Mouse (Mus musculus): Measurements from ENCODE around the gene Fam172a. TPM values are rescaled to one million over a fixed set of nuclear protein-coding genes. Genes with fewer than 3 reads are reported as not detected.

Fam172a gene
- polyA plus RNA-seq, 1 experiment from 2014 or later, result 32.9 TPM

DNA sequence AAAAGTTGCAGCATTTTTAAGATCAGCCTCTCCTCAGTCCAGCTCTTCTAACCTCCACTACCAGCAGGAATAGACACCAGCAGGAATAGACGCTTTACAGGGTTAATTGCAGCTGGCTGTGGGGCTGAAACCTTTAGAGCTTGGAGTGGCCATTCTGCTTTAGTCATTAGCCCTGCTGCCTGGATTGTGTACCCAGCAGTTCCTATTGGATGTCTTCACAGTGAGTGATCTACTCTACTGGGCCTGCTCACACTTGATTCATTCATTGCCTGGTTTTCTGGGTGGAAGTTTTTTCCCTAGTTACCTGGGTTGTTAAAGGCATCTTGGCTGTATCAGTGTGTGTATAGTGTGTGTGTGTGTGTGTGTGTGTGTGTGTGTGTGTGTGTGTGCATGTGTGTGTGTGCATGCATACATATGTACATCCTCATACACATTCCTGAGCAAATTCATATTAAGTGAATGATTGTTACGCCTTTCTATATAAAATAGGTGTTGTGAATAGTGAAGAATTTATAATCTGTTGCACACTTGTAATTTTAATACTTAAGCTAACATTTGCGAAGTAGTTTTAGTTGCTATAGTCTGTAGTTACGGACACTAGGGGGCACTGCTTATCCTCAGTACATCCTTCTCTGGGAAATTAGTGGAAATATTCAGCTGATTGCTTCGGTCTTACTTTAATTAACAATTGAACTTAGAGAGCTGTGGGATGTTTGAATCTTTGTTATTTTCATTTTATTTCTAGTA is 280.4 kb downstream of the Fam172a start:
- no peak overlapping the region for H3K4me3 ChIP-seq
- no peaks in the 10 kb centered on the region for H3K27me3 ChIP-seq (ENCODE audit: low read depth, poor library complexity, severe bottlenecking)
- H3K9me3 ChIP-seq (replicated peaks), result no peaks in the 10 kb centered on the region
- H3K27ac ChIP-seq (replicated peaks), result peak overlapping the region; percentile 50
- H3K4me1 ChIP-seq, result peaks cover 24% of the 10 kb centered on the region
- WGBS, result 32% methylated on average over 5 of the region's 5 CpGs
- no peaks in the 10 kb centered on the region for H3K36me3 ChIP-seq
- DNase-seq (ENCODE audit: low spot score), result no peak

- Histone ChIP-seq H3K27me3 (ENCODE audit: low read depth, poor library complexity, severe bottlenecking) (no peaks in the 10 kb centered on the region), H3K27ac (replicated peaks) (0 out of 2 replicates have a peak overlapping the region, but pooled peaks have one; percentile 28), H3K4me1 (peaks cover 22% of the 10 kb centered on the region), H3K9me3 (replicated peaks) (no peaks in the 10 kb centered on the region), H3K36me3 (no peaks in the 10 kb centered on the region), H3K4me3 (no peak overlapping the region)
- no peak for DNase-seq (ENCODE audit: low spot score)
- 75% methylated on average over 2 of the region's 2 CpGs for WGBS
These were observed 281.0 kb downstream of the Fam172a start for GRCm38 (mm10) chr13:77982852-77983202.

GRCm38 (mm10) chr13:77991189-77991886 is 289.5 kb downstream of the Fam172a start:
- Histone ChIP-seq H3K9me3 (replicated peaks) (no peaks in the 10 kb centered on the region), H3K27me3 (ENCODE audit: low read depth, poor library complexity, severe bottlenecking) (no peaks in the 10 kb centered on the region), H3K27ac (replicated peaks) (peak overlapping the region; percentile 64), H3K4me1 (peaks cover 8% of the 10 kb centered on the region), H3K36me3 (no peaks in the 10 kb centered on the region), H3K4me3 (no peak overlapping the region)
- no peak for DNase-seq (ENCODE audit: low spot score)
- WGBS, result 73% methylated on average over 5 of the region's 5 CpGs

- H3K27ac ChIP-seq (replicated peaks), result peak overlapping the region; percentile 61; the same call in 1 of the 2 replicates
These were observed 302.8 kb downstream of the Fam172a start for GRCm38 (mm10) chr13:78004649-78005048.

DNA sequence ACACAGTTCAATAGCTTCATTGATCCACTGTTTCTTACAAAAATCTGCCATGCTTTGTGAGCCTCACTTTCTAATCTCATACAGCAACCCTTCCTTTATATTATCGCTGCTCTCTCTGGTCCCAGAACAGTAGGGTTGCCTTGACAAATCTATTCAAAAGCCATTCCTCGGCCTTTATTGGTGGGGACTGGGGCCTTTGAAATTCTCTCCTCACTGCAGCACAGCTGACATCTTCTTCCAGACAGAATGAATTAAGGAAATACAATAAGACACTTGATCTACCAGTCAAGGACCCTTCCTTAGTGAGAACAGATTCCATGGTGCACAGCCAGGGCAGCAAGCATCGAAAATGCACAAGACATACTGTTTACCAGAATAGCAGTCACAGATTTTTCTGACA is 303.5 kb downstream of the Fam172a start:
- H3K4me1 ChIP-seq, result peaks cover 34% of the 10 kb centered on the region
- peak overlapping the region; percentile 61 for H3K27ac ChIP-seq (replicated peaks)
- H3K9me3 ChIP-seq (replicated peaks), result no peaks in the 10 kb centered on the region
- H3K27me3 ChIP-seq (ENCODE audit: low read depth, poor library complexity, severe bottlenecking), result no peaks in the 10 kb centered on the region
- DNase-seq (ENCODE audit: low spot score), result peak; percentile 51
- 0 out of 2 replicates have a peak, but pooled peaks cover 5% of the 10 kb centered on the region for H3K36me3 ChIP-seq
- 11% methylated on average over 3 of the region's 3 CpGs for WGBS
- H3K4me3 ChIP-seq, result no peak overlapping the region

More at GRCm38 (mm10) chr13:78004649-78005048, 302.8 kb downstream of the Fam172a start:
- no peaks in the 10 kb centered on the region for H3K27me3 ChIP-seq (ENCODE audit: low read depth, poor library complexity, severe bottlenecking)
- H3K4me3 ChIP-seq, result no peak overlapping the region
- 67% methylated on average over 4 of the region's 4 CpGs for WGBS
- H3K36me3 ChIP-seq, result 0 out of 2 replicates have a peak, but pooled peaks cover 2% of the 10 kb centered on the region
- no peaks in the 10 kb centered on the region for H3K9me3 ChIP-seq (replicated peaks)
- H3K4me1 ChIP-seq, result peaks cover 34% of the 10 kb centered on the region
- no peak for DNase-seq (ENCODE audit: low spot score)

GRCm38 (mm10) chr13:78010176-78010575 is 308.3 kb downstream of the Fam172a start:
- peaks cover 10% of the 10 kb centered on the region for H3K4me1 ChIP-seq
- 97% methylated on average over 1 of the region's 1 CpGs for WGBS
- DNase-seq (ENCODE audit: low spot score), result no peak
- 0 out of 2 replicates have a peak, but pooled peaks cover 5% of the 10 kb centered on the region for H3K36me3 ChIP-seq
- no peak overlapping the region for H3K27ac ChIP-seq (replicated peaks)
- no peaks in the 10 kb centered on the region for H3K9me3 ChIP-seq (replicated peaks)
- no peak overlapping the region for H3K4me3 ChIP-seq
- H3K27me3 ChIP-seq (ENCODE audit: low read depth, poor library complexity, severe bottlenecking), result no peaks in the 10 kb centered on the region

DNA sequence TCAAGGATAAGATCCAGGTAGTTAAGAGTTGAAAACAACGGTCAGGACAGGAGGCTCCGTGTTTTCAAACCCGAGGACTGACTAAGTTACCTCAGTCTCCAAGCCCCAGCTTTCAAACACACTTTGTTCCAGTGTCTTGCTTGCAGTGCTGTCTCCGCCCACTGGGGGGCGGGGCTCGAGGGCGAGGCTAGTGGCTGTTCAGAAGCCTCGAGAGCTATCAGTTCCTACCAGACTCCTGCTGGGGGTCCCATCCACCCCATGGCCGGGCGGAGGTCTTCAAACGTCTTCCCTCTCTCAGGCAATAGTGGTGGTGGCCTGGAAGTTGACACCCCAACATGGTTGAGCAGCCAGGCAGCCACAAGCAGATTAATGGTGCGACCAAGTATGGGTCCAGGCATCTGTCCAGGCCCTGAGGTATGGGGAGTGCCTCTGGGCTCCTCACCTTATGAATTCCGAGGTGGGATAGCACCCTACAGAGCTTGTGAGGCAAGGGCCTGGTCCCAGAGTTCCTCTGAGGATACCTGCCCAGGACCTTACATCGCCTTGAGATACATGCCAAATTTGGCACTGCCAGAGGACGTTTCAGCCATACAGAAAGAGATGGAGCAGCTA is 323.0 kb downstream of the Fam172a start, which contains the start of gene Pou5f2:
Gene Pou5f2 (plus strand): TSS at position 220 of the 612 bp plus-strand sequence.
- Histone ChIP-seq H3K27ac (replicated peaks) (no peak within 1 kb of the TSS; the same call in 1 of the 2 replicates), H3K27me3 (ENCODE audit: low read depth, poor library complexity, severe bottlenecking) (no peaks in the 10 kb centered on the region), H3K36me3 (0 out of 2 replicates have a peak, but pooled peaks cover 6% of the 10 kb centered on the region), H3K4me3 (no peak within 1 kb of the TSS), H3K4me1 (peaks cover 3% of the 10 kb centered on the region; the same call in 1 of the 2 replicates), H3K9me3 (replicated peaks) (no peaks in the 10 kb centered on the region)
- WGBS, result 59% methylated on average over 15 of the region's 15 CpGs
- peak; percentile 38 for DNase-seq (ENCODE audit: low spot score)

GRCm38 (mm10) chr13:78032821-78033220 is 331.0 kb downstream of the Fam172a start:
- Histone ChIP-seq H3K9me3 (replicated peaks) (no peaks in the 10 kb centered on the region), H3K36me3 (no peaks in the 10 kb centered on the region), H3K27me3 (ENCODE audit: low read depth, poor library complexity, severe bottlenecking) (no peaks in the 10 kb centered on the region), H3K4me3 (no peak overlapping the region), H3K27ac (replicated peaks) (no peak overlapping the region), H3K4me1 (no peaks in the 10 kb centered on the region)
- DNase-seq (ENCODE audit: low spot score), result no peak
- WGBS, result 64% methylated on average over 1 of the region's 1 CpGs

DNA sequence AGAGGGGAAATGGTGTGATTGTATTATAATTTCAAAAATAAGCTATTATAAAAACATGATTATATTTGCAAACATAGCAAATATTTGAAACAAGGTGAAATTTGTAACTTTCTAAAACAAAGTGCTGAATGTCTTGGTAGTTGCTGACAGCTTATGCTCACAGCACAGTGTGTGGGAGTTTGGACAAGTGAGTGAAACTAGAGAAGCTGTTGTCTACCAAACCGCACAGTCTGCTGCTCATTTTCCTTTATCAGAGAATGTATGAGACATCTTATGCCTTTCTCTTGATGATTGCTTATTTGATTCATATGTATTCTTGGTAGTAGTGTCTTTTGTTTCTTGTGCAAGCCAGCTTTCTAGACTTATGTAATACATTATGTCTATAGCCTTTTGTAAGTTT is 335.4 kb downstream of the Fam172a start:
- Histone ChIP-seq H3K9me3 (replicated peaks) (no peaks in the 10 kb centered on the region), H3K4me1 (no peaks in the 10 kb centered on the region), H3K4me3 (no peak overlapping the region), H3K27ac (replicated peaks) (no peak overlapping the region), H3K27me3 (ENCODE audit: low read depth, poor library complexity, severe bottlenecking) (no peaks in the 10 kb centered on the region), H3K36me3 (no peaks in the 10 kb centered on the region)
- DNase-seq (ENCODE audit: low spot score), result no peak
- 90% methylated on average over 1 of the region's 1 CpGs for WGBS

GRCm38 (mm10) chr13:78043203-78043602 is 341.4 kb downstream of the Fam172a start:
- no peak overlapping the region for H3K27ac ChIP-seq (replicated peaks)
- no peaks in the 10 kb centered on the region for H3K27me3 ChIP-seq (ENCODE audit: low read depth, poor library complexity, severe bottlenecking)
- DNase-seq (ENCODE audit: low spot score), result no peak
- no peak overlapping the region for H3K4me3 ChIP-seq
- 69% methylated on average over 6 of the region's 6 CpGs for whole genome bisulfite sequencing
- H3K4me1 ChIP-seq, result peaks cover 4% of the 10 kb centered on the region
- no peaks in the 10 kb centered on the region for H3K36me3 ChIP-seq
- no peaks in the 10 kb centered on the region for H3K9me3 ChIP-seq (replicated peaks)

- WGBS, result 52% methylated on average over 5 of the region's 5 CpGs
- no peaks in the 10 kb centered on the region for H3K9me3 ChIP-seq (replicated peaks)
- no peak for DNase-seq (ENCODE audit: low spot score)
- H3K4me1 ChIP-seq, result peaks cover 4% of the 10 kb centered on the region
- H3K36me3 ChIP-seq, result no peaks in the 10 kb centered on the region
- H3K27me3 ChIP-seq (ENCODE audit: low read depth, poor library complexity, severe bottlenecking), result no peaks in the 10 kb centered on the region
- H3K4me3 ChIP-seq, result no peak overlapping the region
- H3K27ac ChIP-seq (replicated peaks), result no peak overlapping the region
These were observed 343.3 kb downstream of the Fam172a start for GRCm38 (mm10) chr13:78045116-78045515.

- 86% methylated on average over 4 of the region's 4 CpGs for WGBS
- DNase-seq (ENCODE audit: low spot score), result no peak
- Histone ChIP-seq H3K36me3 (no peaks in the 10 kb centered on the region), H3K4me1 (no peaks in the 10 kb centered on the region), H3K4me3 (no peak overlapping the region), H3K27me3 (ENCODE audit: low read depth, poor library complexity, severe bottlenecking) (no peaks in the 10 kb centered on the region), H3K27ac (replicated peaks) (no peak overlapping the region), H3K9me3 (replicated peaks) (no peaks in the 10 kb centered on the region)
These were observed 385.9 kb downstream of the Fam172a start for GRCm38 (mm10) chr13:78087751-78088150.

Measured in midbrain, embryonic 10.5 days (tissue).